Mouse (Mus musculus) MEL (cell line): ENCODE measurements at regions not wholly inside any gene's neighbourhood (a gene's known extent, or its start where the extent isn't known, plus 50 kb on each side); places are given as distances from the start of the nearest gene placed in this dataset.
"Not testable (repeated sequence)": the region's sequence is repeated elsewhere in the genome, so short reads cannot be mapped to it uniquely, and the experiment has no call there.

Experiments used
- CTCF ChIP-seq, 3 experiments: IDR thresholded peaks in 2 of 3; conservative IDR thresholded peaks in 1 of 3; 2 replicates each; pipeline ENCODE4 v1.5.1; 2011 to 2012; ENCODE audit warnings: low read length in 3 of 3, low read depth in 2 of 3, mild to moderate bottlenecking in 2 of 3, improper control_type of control experiment in 1 of 3, inconsistent platforms in 1 of 3, mixed read lengths in 1 of 3, moderate library complexity in 1 of 3; ENCODE audit not compliant: control insufficient read depth in 1 of 3, insufficient read depth in 1 of 3, poor library complexity in 1 of 3, severe bottlenecking in 1 of 3
- GABPA ChIP-seq: IDR thresholded peaks from 2 replicates; pipeline ENCODE4 v1.6.1; 2012; ENCODE audit warnings: low read depth, mild to moderate bottlenecking, inconsistent platforms, low read length, improper control_type of control experiment, moderate library complexity
- MAZ ChIP-seq: IDR thresholded peaks from 2 replicates; pipeline ENCODE4 v1.6.1; 2012; ENCODE audit warnings: low read depth, mild to moderate bottlenecking, inconsistent platforms, low read length, improper control_type of control experiment
- POLR2A ChIP-seq, 2 experiments: IDR thresholded peaks; 2 replicates each; pipeline ENCODE4 v1.6.1; 2011 to 2012; ENCODE audit warnings: low read length in 2 of 2, mild to moderate bottlenecking in 2 of 2, control low read depth in 1 of 2, improper control_type of control experiment in 1 of 2, low read depth in 1 of 2, moderate library complexity in 1 of 2; ENCODE audit not compliant: control insufficient read depth in 1 of 2, insufficient read depth in 1 of 2, poor library complexity in 1 of 2
- POLR2AphosphoS2 ChIP-seq: IDR thresholded peaks from 2 replicates; pipeline ENCODE4 v1.6.1; 2011; ENCODE audit warnings: low read length, improper control_type of control experiment
- TAL1 ChIP-seq: IDR thresholded peaks from 2 replicates; pipeline ENCODE4 v1.6.1; 2012; ENCODE audit warnings: mild to moderate bottlenecking, inconsistent platforms, low read length, moderate library complexity, mixed read lengths
- USF1 ChIP-seq: IDR thresholded peaks from 2 replicates; pipeline ENCODE4 v1.6.1; 2014; ENCODE audit warnings: low read depth, mild to moderate bottlenecking, inconsistent platforms, low read length, improper control_type of control experiment, moderate library complexity

- not testable (repeated sequence) for TF ChIP-seq CTCF (IDR thresholded peaks at IDR 0.05 in 2 of 3, conservative IDR thresholded peaks at IDR 0.05 in 1 of 3; ENCODE audit: control insufficient read depth in 1 of 3, insufficient read depth in 1 of 3, low read depth in 2 of 3, low read length in 3 of 3, poor library complexity in 1 of 3, severe bottlenecking in 1 of 3); GABPA; MAZ; POLR2A (IDR thresholded peaks at IDR 0.05; ENCODE audit: control insufficient read depth in 1 of 2, insufficient read depth in 1 of 2, low read depth in 1 of 2, low read length in 2 of 2, poor library complexity in 1 of 2); POLR2AphosphoS2; TAL1; USF1
Measured at GRCm38 (mm10) chr13:66556397-66556796, 115.5 kb upstream of the 2410141K09Rik start.
